Mouse (Mus musculus): Measurements from ENCODE around the gene Btbd11.
"Not testable (repeated sequence)": the region's sequence is repeated elsewhere in the genome, so short reads cannot be mapped to it uniquely, and the experiment has no call there.

GRCm38 (mm10) chr10:85694429-85694828 is 307.8 kb downstream of the Btbd11 start:
- TF ChIP-seq CTCF (IDR thresholded peaks at IDR 0.05; ENCODE audit: borderline replicate concordance, insufficient read depth, low read depth, low read length); POLR2A (IDR thresholded peaks at IDR 0.05; ENCODE audit: borderline replicate concordance, insufficient read depth, low read length): not testable (repeated sequence)

All from cerebellum, adult 2 months (tissue).